Mouse (Mus musculus) monocyte, adult 59 days (primary cell): Measurements from ENCODE around the gene Fam71d. TPM values are rescaled to one million over a fixed set of nuclear protein-coding genes. Genes with fewer than 3 reads are reported as not detected.

Source experiments
- total RNA-seq, 2 experiments: library from RNA; stranded (reverse); gene quantifications; one replicate each; pipeline ENCODE4 v1.2.4; 2023

Fam71d gene
- total RNA-seq, result not detected

DNA sequence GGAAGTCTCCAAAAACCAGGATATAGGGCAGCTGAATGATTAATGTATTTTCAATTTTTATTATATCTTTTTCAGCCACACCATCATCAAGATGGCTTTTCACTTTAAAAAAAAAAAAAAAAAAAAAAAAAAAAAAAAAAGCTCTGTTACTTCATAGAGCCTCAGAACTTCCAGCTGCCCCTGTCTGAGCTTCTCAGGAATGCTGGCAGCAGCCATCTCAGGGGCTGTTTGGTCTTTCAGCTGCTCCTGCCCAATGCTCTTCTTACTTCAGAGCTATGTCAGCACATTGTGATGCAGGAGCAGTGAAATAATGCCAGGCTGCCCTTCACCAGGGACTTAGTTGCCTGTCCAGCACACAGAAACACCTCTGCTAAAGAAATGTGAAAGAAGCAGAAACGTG lies at the start of gene Fam71d:
Gene Fam71d, plus strand, starts transcription at position 211 of the 400 bp plus-strand sequence.

DNA sequence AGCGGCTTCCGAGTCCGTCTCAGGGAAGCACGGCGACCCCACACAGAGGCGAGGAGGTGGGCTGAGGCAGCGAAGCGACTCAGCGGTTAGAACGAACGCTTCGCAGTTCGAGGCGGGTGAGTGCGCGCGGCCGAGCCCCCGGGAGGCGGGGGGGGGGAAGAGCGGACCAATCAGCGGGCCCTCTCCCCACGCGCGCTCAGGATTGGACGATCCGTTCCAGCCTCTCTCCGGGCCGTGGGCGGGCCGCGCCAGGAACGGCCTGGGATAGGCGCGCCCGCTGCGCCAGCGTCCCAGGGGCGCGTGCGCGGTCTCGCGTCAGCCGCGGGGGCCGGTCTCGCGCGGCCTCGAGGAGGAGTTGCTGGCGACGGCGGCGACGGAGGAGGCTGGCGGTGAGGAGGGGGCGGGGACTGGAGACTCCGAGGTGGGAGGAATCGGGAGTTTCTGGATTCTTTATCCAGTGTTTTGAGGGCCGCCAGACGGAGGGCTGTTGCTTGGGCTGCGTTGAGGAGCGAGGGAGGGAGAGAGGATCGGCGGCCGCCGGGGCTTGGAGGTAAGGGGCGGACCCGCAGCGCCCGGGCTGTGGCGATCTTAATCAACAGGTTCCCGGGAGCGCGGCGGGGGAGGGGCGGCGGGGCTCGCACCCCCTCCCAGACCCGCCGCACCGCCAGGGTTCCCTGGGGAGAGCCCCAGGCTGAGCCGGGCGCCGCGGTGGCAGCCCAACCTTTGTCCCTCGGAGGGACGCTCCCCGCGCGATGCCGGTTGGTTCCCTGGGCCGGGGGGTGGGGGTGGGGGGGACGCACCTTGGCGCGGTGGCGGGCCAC lies 57.4 kb downstream of the Fam71d start, which contains the start of gene Mpp5:
Gene Mpp5, plus strand, starts transcription at position 351 of the 821 bp plus-strand sequence.

Other genes starting within 250 kb of the Fam71d start
- gene Mpp5, start 57.4 kb downstream of the Fam71d start, total RNA-seq, result 1 to 10 TPM; 5.9 TPM
- gene Atp6v1d, start 170.1 kb downstream of the Fam71d start, total RNA-seq, result 10 to 100 TPM; 53.7 to 60.7 TPM
- 10 to 100 TPM; 33.4 to 44.0 TPM for gene Eif2s1, start 170.3 kb downstream of the Fam71d start, total RNA-seq
- not detected for gene Plek2, start 215.4 kb downstream of the Fam71d start, total RNA-seq